Mouse (Mus musculus): ENCODE measurements around the gene Ppara.

Ppara gene

GRCm38 (mm10) chr15:85705566-85706332 is 29.0 kb upstream of the Ppara start:
- no peak for DNase-seq

- DNase-seq = no peak
Observed at GRCm38 (mm10) chr15:85706527-85706926, 28.3 kb upstream of the Ppara start.

GRCm38 (mm10) chr15:85707017-85707416 is 27.8 kb upstream of the Ppara start:
- DNase-seq = no peak

- no peak for DNase-seq
Observed at GRCm38 (mm10) chr15:85707458-85708030, 27.2 kb upstream of the Ppara start.

GRCm38 (mm10) chr15:85708217-85708616 is 26.6 kb upstream of the Ppara start:
- no peak for DNase-seq

GRCm38 (mm10) chr15:85708843-85709242 is 25.9 kb upstream of the Ppara start:
- peak; percentile 47 for DNase-seq

- DNase-seq = peak; percentile 81
Observed at GRCm38 (mm10) chr15:85709268-85709973, 25.4 kb upstream of the Ppara start.

- peak; percentile 85 for DNase-seq
Observed at GRCm38 (mm10) chr15:85710179-85710578, 24.6 kb upstream of the Ppara start.

GRCm38 (mm10) chr15:85710641-85711580 is 23.9 kb upstream of the Ppara start:
- no peak for DNase-seq

GRCm38 (mm10) chr15:85712565-85713168 is 22.1 kb upstream of the Ppara start:
- DNase-seq = no peak

- DNase-seq = no peak
Observed at GRCm38 (mm10) chr15:85713417-85713816, 21.4 kb upstream of the Ppara start.

- no peak for DNase-seq
Observed at GRCm38 (mm10) chr15:85715059-85715458, 19.7 kb upstream of the Ppara start.

- DNase-seq = peak; percentile 89
Observed at GRCm38 (mm10) chr15:85716045-85716444, 18.7 kb upstream of the Ppara start.

- DNase-seq = no peak
Observed at GRCm38 (mm10) chr15:85716591-85716990, 18.2 kb upstream of the Ppara start.

- no peak for DNase-seq
Observed at GRCm38 (mm10) chr15:85717008-85717407, 17.8 kb upstream of the Ppara start.

GRCm38 (mm10) chr15:85717800-85718199 is 17.0 kb upstream of the Ppara start:
- DNase-seq = no peak

GRCm38 (mm10) chr15:85719017-85719416 is 15.8 kb upstream of the Ppara start:
- DNase-seq = no peak

- DNase-seq = no peak
Observed at GRCm38 (mm10) chr15:85720366-85720841, 14.4 kb upstream of the Ppara start.

GRCm38 (mm10) chr15:85724271-85725165 is 10.3 kb upstream of the Ppara start:
- DNase-seq = no peak

GRCm38 (mm10) chr15:85728224-85728623 is 6.6 kb upstream of the Ppara start:
- DNase-seq = no peak

- no peak for DNase-seq
Observed at GRCm38 (mm10) chr15:85729256-85729655, 5.5 kb upstream of the Ppara start.
